Mouse (Mus musculus) cerebellum, postnatal 25 days (tissue): ENCODE results near the gene Glis3.
A peak's percentile ranks its signal among the peaks of the same experiment; 100 is the strongest.

ENCODE experiments used
- DNase-seq, 2 experiments: peaks; one replicate each; pipeline ENCODE4 v3.0.0; 2021; ENCODE audit warnings: mixed read lengths in 2 of 2

Glis3 gene

GRCm38 (mm10) chr19:28650836-28651235 lies 29.0 kb downstream of the Glis3 start:
- DNase-seq = no peak

- DNase-seq = no peak
These were observed 30.4 kb downstream of the Glis3 start for GRCm38 (mm10) chr19:28649489-28649888.

GRCm38 (mm10) chr19:28648881-28649280 lies 31.0 kb downstream of the Glis3 start:
- DNase-seq = no peak

- no peak for DNase-seq
These were observed 32.5 kb downstream of the Glis3 start for GRCm38 (mm10) chr19:28647424-28647823.

- no peak for DNase-seq
These were observed 33.6 kb downstream of the Glis3 start for GRCm38 (mm10) chr19:28646286-28646685.

- DNase-seq = peak in 1 of 2 experiments; percentile 17
These were observed 39.0 kb downstream of the Glis3 start for GRCm38 (mm10) chr19:28640861-28641381.

- DNase-seq = no peak
These were observed 43.8 kb downstream of the Glis3 start for GRCm38 (mm10) chr19:28635991-28636553.

GRCm38 (mm10) chr19:28634986-28635385 lies 44.9 kb downstream of the Glis3 start:
- no peak for DNase-seq

GRCm38 (mm10) chr19:28628416-28628815 lies 51.5 kb downstream of the Glis3 start:
- DNase-seq = peak; percentile 9 to 13

- DNase-seq = no peak
These were observed 53.7 kb downstream of the Glis3 start for GRCm38 (mm10) chr19:28626189-28626588.

GRCm38 (mm10) chr19:28624571-28624970 lies 55.3 kb downstream of the Glis3 start:
- DNase-seq = no peak

- peak in 1 of 2 experiments; percentile 22 for DNase-seq
These were observed 56.2 kb downstream of the Glis3 start for GRCm38 (mm10) chr19:28623726-28624125.

- no peak for DNase-seq
These were observed 58.0 kb downstream of the Glis3 start for GRCm38 (mm10) chr19:28621608-28622505.

- no peak for DNase-seq
These were observed 62.1 kb downstream of the Glis3 start for GRCm38 (mm10) chr19:28617736-28618135.

GRCm38 (mm10) chr19:28617191-28617590 lies 62.7 kb downstream of the Glis3 start:
- no peak for DNase-seq

GRCm38 (mm10) chr19:28616487-28616886 lies 63.4 kb downstream of the Glis3 start:
- no peak for DNase-seq

- no peak for DNase-seq
These were observed 67.6 kb downstream of the Glis3 start for GRCm38 (mm10) chr19:28612249-28612648.

GRCm38 (mm10) chr19:28608747-28609146 lies 71.1 kb downstream of the Glis3 start:
- no peak for DNase-seq

- no peak for DNase-seq
These were observed 71.6 kb downstream of the Glis3 start for GRCm38 (mm10) chr19:28608277-28608676.

- DNase-seq = no peak
These were observed 79.0 kb downstream of the Glis3 start for GRCm38 (mm10) chr19:28600866-28601265.

- DNase-seq = no peak
These were observed 85.7 kb downstream of the Glis3 start for GRCm38 (mm10) chr19:28594215-28594614.

- DNase-seq = no peak
These were observed 86.9 kb downstream of the Glis3 start for GRCm38 (mm10) chr19:28592981-28593380.

GRCm38 (mm10) chr19:28591736-28592477 lies 88.0 kb downstream of the Glis3 start:
- no peak for DNase-seq
